Mouse (Mus musculus) testis, adult 2 months (tissue): ENCODE data around the gene Polr2e.

Source experiments
- CTCF ChIP-seq: fragments of 200-500 bp; IDR thresholded peaks from 2 replicates; pipeline ENCODE4 v1.5.1; 2012; ENCODE audit warnings: low read depth, mild to moderate bottlenecking, inconsistent platforms, low read length, moderate library complexity; ENCODE audit not compliant: control insufficient read depth, insufficient read depth, insufficient replicate concordance
- POLR2A ChIP-seq: fragments of 200-500 bp; IDR thresholded peaks from 2 replicates; pipeline ENCODE4 v1.6.1; 2012; ENCODE audit warnings: low read depth, mild to moderate bottlenecking, inconsistent platforms, low read length, moderate library complexity; ENCODE audit not compliant: control insufficient read depth

DNA sequence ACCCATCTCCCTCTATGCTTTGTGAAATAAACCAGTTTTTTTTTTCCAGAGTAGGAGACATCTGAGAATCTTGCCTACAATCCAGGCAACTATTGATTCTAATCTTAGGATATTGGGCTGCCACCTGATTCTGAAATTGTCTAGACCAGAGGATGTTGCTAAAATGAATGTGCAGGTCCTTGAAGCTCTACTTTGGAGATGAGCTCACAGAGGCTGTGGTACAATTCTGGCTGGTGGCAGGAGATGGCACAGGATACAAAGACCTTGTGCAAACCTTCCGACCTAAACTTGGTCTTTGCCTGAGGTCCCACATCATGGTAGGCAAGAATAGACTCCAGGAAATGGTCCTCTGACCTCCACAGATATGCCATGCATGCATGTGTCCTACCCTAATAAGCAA is 44.0 kb downstream of the Polr2e start:
- TF ChIP-seq POLR2A (no peak), CTCF (no peak)
